Mouse (Mus musculus): ENCODE data around the gene Ifit1bl2. TPM values are rescaled to one million over a fixed set of nuclear protein-coding genes. Genes with fewer than 3 reads are reported as not detected.
A peak's percentile ranks its signal among the peaks of the same experiment; 100 is the strongest.
"Not testable (repeated sequence)": the region's sequence is repeated elsewhere in the genome, so short reads cannot be mapped to it uniquely, and the experiment has no call there.

Ifit1bl2 gene
- total RNA-seq (2021): under 1 TPM; 0.10 to 0.13 TPM
- long read RNA-seq, experiment 1: 0 reads
- long read RNA-seq, experiment 2: 0 reads

DNA sequence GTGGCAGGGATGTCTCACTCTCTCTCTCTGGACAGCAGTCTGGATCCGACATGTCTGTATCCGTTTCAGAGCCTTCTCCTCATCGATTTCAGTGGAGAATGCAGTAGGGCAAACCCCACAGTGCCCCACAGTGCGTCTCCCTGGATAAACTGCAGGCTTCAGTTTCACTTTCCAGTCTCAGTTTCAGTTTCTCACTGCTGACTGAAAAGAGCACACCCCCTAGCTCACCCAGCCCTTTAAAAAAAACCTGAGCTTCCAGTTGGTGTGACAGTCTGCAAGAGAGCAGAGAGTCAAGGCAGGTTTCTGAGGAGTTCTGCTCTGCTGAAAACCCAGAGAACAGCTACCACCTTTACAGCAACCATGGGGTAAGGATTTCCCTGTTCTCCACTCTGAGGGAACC, at the start of gene Ifit1bl2, which contains the start of gene Ifit1:
Gene Ifit1bl2 (minus strand): TSS at position 121 of the 400 bp plus-strand sequence.
Gene Ifit1 (plus strand): TSS at position 249 of the 400 bp plus-strand sequence.
- DNase-seq (ENCODE audit: low spot score in 2 of 2): no peak

DNA sequence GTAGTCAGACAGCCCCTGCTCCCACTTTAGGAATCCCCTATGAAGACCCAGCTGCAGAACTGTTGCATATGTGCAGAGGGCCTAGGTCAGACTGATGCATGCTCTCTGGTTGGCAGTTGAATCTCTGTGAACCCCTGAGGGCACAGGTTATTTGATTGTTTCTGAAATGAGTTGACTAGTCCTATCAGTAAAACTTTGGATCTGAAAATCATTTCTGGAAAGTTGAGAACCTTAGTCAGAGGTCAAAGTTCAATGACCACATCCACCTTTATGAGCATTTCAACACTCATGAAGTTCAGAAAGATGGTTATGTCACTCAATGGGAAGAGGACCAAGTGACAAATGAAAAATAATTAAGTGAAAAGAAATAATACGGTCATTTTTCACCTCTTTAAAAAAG, 45.0 kb upstream of the Ifit1bl2 start:
- DNase-seq (ENCODE audit: low spot score in 2 of 2): no peak

DNA sequence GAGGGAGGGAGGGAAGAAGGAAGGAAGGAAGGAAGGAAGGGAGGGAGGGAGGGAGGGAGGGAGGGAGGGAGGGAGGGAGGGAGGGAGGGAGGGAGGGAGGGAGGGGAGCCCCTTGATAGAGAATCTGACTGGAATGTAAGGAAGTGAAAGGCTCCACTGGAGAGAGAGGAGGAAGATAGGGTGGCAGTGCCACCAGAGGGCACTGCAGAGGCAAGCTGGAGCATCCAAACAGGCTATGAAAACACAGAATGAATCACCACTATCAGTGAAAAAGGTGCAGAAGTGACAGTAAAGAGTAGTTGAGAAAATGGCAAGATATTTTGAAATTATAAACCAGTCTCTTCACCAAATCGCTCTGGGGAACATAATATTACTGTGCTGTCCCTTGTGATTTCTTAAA, 44.3 kb upstream of the Ifit1bl2 start:
- DNase-seq (ENCODE audit: low spot score in 2 of 2): peak; percentile 41 to 51

DNA sequence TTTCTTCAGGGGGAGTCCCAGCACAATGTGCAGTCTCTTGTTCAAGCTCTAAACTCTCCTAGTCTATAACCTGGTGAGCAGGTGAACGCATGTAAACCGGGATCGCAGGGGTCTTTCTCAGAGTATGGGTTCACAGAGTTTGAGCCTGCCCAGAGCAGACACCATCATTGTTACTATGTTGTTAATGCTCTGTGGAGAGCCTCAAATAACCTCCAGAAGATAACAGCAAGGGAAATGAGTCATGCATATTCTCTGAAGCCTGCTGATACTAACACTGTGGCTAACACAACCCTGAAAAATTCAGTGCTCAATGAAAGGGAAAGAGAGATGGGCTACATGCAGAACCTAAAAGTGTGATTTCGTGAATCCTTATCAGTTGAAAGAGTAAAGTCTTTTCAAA, 37.9 kb upstream of the Ifit1bl2 start:
- no peak for DNase-seq (ENCODE audit: low spot score in 2 of 2)

DNA sequence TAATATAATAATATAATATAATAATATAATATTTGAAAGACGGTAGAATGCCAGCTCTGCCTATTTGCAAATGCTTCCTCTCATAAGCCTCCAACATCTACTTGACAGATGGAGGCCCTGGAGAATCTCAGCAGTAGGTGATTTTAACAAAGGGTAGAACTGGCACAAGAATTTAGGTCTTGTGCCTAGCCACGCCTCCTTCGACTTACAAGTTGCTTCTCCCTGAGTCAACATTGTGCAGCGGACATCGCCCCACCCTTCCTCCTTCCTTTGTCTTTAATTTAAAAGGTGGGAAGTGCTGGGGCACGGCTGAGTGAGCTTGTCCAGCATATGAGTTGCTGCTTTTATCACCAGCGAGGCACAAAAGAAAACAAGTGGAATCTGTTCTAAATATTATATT, 32.9 kb upstream of the Ifit1bl2 start:
- no peak for DNase-seq (ENCODE audit: low spot score in 2 of 2)

DNA sequence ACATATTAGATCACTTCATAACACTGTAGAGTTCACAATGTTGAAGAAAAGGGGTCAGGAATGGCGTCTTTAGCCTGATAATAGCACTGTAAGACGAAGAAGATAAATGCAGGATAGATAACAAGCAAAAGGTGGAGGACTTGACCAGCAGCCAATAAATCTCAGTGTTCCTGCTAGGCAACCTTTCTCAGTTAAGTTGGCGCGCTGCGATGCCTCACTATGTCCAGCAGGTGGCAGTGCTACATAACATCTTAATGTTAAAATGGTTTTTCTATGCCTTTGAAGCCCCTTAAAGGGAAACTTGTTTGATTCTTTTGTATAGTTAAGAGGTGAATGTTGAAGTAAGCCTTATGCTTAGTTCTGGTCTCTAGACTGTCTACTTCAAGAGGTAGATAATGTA, 25.6 kb upstream of the Ifit1bl2 start:
- DNase-seq (ENCODE audit: low spot score in 2 of 2): peak; percentile 60 to 64

DNA sequence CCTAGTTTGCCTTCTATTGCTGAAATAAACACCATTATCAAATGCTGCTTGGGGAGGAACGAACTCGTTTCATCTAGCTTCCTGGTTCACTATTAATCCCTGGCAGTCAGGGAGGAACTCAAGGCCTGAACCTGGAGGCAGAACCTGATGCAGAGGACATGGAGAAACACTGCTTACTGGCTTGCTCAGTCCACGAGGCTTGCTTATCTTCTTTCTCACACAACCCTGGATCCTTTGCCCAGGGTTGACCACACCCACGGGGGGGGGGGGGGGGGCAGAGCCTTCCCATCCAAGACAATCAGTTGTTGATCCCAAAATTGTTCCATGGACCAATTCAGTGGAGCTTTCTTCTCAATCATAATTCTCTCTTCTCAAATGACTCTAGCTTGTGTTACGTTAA, 22.2 kb upstream of the Ifit1bl2 start:
- no peak for DNase-seq (ENCODE audit: low spot score in 2 of 2)

DNA sequence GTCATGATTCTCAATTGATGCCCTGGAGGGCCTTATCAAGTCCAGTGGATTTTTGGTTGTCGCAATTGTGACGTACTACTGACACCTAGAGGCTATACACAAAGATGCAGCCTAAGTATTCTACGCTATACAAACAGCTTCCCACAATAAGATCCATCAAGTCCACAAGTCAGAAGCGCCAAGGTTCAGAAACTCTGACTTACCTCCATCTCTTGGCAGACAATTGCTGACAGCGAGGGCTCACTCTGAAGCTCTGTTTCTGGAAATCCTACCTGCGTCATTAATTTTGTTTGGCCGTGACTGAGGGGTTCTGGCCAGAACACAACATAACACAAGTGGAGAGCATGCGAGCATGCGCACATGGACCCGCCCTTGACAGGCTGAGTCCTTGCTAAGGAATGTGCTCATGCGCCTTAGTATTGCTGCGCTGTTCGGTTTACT, 21.5 kb upstream of the Ifit1bl2 start:
- DNase-seq (ENCODE audit: low spot score in 2 of 2): peak; percentile 38 to 52

DNA sequence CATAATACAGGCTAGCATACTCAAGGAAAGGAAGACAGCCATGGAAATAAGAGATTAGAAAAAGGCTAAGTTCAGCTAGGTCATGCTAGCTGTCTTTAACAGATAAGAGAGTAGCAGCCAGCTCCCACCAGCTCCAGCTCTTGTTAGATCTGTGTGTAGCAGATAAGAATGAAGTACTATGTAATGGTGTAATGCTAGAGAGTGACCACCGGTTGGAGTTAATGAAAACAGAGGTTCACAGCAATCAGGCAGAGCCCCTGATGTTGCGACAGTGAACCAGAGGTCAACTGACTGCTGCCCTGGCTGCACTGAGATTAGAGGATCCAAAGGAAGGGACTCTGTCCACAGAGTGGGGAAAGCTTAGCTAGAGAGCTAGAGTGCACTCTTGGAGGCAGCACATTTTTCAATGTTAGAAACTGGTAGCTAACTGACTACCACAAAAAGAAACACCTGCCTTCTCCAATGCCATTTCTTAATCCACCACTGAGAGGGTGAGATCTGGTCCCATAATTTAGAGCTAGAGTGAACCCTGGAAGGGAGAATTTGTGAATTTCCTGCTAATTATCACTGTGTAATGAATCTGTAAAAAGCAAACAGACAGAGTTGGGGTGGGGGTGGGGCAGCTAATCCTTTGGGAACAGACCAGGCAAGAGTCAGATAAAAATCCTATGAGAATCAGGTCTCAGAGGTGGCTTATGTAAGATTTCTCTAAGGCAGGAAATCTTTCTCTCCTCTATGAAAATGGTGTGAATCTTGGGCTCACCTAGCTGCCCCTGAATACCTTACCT, 16.2 kb upstream of the Ifit1bl2 start:
- no peak for DNase-seq (ENCODE audit: low spot score in 2 of 2)

DNA sequence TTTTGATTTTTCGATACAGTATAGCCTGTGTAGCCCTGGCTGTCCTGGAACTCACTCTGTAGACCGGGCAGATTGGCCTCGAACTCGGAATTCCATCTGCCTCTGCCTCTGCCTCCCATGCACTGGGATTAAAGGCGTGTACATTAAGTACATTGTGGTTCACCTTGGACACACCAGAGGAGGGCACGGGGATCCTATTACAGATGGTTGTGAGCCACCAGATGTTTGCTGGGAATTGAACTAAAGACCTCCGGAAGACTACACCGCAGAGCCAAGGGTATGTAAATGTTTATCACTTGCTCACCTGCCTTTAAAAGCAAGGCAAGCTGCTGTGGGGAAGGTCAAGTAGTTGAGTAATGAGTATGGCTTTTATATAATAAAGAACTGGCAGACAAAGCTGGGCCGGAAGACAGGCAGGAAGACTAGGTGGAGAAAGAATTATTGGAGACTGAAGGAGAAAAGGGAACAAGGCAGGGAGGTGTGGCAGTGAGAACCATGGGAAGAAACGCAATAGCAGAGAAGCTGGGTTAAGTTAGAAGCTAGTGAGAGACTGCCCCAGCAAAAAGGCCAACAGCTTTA, 14.8 kb upstream of the Ifit1bl2 start:
- no peak for DNase-seq (ENCODE audit: low spot score in 2 of 2)

DNA sequence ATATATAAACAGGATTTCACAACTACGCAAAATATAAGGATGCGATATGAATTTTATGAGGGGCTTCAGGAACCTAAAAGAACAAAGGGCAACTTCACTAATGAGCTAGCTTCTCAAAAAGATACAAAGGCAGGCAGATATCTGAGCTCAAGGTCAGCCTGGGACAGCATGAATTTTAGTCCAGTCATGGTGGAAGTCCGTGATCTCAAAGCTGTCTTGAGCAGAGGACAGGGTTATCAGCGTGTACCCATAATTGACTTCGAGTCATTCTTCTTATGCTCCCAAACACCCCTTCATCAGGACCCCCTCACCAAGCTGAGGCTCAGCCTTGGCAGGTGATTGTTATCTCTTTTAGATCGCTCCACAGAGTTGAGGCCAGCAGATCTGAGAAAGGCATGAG, 10.5 kb upstream of the Ifit1bl2 start:
- no peak for DNase-seq (ENCODE audit: low spot score in 2 of 2)

DNA sequence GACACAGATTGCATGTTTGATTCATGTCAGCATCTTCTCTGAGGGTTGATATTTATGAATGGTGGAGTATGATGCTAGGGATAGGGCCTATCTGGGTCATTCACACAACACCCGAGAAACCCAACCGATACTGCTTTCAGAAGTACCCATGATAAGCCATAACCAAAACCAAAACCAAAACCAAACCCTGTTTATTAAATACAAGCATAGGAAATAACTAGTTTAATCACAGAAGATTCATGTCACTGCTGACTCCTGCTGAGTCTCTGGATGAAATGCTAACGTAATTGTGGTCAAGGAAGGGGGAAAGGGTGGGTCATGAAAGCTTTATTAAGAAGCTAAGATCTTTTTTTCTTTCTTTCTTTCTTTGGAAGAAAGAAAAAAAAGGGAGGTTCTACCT, 9.7 kb upstream of the Ifit1bl2 start:
- DNase-seq (ENCODE audit: low spot score in 2 of 2): no peak

DNA sequence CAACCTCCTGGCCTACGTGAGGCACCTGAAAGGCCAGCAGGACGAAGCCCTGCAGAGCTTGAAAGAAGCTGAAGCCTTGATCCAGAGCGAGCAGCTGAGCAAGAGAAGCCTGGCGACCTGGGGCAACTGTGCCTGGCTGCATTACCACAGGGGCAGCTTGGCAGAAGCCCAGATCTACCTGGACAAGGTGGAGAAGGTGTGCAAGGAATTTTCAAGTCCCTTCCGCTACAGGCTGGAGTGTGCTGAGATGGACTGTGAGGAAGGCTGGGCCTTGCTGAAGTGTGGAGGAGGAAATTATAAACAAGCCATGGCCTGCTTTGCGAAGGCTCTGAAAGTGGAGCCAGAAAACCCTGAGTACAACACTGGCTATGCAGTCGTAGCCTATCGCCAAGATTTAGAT, 7.1 kb upstream of the Ifit1bl2 start:
- DNase-seq (ENCODE audit: low spot score in 2 of 2): not testable (repeated sequence)

DNA sequence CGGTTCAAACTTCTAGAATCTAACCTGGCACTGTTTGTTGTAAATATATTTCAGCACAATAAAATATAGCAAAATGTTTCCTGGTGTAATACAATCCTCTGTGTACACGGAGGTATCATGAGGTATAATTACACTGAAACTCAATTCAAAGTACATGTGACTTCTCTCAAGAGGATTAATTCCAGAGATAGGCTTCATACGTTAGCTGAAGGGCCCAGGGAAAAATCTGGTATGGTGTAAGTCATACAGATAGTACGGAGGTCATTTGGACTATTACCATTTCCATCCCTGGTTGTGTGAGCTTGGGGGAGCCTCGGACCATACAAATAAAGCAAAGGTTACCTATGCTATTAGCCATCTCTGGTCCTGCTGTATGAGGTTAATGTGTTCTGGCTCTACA, 2.1 kb upstream of the Ifit1bl2 start:
- no peak for DNase-seq (ENCODE audit: low spot score in 2 of 2)

DNA sequence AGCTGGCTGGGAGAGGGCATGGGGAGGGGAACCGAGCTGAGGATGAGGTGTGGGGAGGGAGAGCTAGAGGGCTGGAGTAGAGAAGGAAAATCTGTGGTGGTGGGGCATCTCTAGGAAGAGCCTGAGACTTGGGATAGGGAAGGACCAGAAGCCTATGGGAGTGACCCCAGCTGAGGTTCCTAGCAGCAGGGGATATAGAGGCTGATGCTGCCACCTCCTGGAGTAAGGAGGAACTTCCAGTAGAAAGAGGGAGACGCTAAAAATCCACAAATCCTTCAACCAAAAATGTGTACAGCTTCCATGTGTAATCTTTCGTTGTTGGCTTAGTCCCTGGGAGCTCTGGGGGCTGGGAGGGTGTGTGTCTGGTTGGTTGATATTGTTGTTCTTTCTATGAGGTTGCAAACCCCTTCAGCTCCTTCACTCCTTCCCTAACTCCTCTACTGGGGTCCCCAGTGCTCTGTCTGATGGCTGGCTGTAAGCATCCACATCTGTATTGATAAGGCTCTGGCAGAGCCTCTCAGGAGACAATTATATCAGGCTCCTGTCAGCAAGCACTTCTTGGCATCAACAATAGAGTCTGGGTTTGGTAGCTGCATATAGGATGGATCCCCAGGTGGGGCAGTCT, 3.5 kb downstream of the Ifit1bl2 start:
- DNase-seq (ENCODE audit: low spot score in 2 of 2): peak; percentile 57 to 63

DNA sequence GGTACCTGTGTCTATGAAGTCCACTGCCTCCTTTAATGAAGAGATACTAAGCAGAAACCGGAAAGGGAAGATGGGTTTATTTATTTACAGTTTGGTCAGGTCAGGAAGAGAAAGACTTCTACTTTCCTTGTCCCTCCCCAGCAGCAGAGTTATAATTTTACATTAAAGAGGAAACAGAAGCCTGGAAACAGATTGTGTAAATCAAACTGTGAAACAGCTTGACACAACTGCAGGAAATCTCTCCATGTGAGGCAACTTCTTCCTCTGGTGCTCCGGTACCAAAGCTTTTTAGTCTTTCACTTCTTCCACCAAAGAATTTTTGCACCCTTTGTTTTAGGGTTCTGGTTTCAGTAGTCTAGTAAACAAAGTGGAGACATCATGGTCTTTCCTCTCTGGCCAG, 7.1 kb downstream of the Ifit1bl2 start:
- DNase-seq (ENCODE audit: low spot score in 2 of 2): no peak

DNA sequence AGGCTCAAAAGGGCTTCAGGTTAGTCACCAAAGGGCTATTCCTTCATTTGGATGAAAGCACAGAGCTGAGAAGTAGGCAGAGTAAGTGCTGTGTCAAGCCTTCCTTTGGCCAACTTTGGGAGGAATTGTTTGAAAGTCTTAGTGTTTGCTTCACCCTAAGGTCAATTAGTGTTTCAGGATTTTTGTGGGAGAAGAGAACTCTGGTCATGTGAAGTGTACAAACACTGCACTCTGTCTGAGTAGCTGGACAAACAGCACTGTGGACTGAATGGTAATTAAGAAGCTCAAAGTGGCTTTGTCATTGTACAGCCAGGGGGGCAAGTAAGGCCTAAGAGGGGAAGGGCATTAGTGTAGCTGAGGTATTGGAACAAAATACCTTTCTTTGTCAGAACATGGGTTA, 9.1 kb downstream of the Ifit1bl2 start:
- no peak for DNase-seq (ENCODE audit: low spot score in 2 of 2)

DNA sequence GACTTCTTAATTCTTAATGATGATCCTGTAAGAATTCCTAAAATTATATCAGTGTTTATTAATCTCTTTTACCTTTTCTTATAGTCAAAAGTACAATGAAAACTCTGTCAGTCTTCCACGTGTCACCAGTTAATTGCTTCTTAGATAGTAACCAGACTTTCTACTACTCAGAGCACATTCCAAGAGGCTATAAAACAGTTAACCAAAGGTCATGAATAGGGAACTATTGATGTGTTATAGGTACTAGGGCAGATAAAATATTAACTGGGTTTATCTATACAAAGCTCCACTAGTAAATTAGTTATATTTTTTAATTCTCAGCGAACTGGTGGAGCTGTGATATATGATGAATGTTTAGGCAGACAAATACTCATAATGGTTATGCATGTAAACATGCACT, 13.0 kb downstream of the Ifit1bl2 start:
- no peak for DNase-seq (ENCODE audit: low spot score in 2 of 2)

DNA sequence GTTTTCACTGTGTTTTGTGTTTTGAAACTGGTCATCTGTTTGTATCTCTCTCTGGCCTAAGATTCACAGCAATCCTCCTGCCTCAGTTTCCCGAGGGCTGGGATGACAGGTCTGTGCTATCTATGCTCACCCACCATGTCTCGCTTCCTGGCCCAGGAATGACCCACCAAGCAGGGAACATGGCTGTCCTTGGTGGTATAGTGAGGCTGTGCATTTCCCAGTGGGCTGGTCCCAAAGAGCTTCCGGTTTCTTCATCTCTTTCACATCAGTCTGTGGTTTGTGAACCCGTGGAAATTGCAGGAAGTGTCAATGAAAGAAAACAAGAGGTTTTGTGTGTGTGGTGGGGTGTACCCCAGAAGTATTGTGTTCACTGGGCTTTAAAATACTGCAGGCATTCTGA, 15.9 kb downstream of the Ifit1bl2 start:
- no peak for DNase-seq (ENCODE audit: low spot score in 2 of 2)

DNA sequence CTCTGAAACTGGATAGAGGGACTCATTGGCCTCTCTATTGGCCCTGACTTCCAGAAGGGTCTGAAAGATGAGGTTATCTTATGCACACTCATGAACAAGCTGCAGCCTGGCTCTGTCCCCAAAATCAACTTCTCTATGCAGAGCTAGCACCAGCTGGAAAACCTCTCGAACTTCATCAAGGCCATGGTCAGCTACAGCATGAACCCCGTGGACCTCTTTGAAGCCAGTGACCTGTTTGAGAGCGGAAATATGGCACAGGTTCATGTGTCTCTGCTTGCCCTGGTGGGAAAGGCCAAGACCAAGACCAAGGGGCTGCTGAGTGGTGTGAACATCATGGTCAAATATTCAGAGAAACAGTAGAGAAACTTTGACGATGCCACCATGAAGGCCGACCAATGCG, 16.8 kb downstream of the Ifit1bl2 start:
- DNase-seq (ENCODE audit: low spot score in 2 of 2): no peak

DNA sequence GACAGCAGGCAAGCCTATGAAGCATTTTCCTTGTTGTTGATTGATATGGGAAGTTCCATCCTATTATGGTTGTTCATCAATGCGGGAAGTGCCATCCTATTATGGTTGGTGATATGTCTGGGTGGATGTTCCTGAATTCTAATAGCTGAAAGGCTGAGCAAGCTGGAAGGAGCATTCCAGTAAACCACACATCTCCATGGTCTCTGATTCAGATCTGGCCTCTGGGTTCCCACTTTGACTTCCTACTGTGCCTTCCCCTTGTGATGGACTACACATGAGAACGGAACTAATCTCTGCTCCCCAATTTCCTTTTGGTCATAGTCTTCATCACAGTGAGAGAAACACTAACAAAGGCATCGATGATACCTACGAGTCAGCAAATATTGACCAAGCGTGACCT, 19.7 kb downstream of the Ifit1bl2 start:
- no peak for DNase-seq (ENCODE audit: low spot score in 2 of 2)
